Mouse (Mus musculus): ENCODE measurements around the gene 2210016L21Rik.

DNA sequence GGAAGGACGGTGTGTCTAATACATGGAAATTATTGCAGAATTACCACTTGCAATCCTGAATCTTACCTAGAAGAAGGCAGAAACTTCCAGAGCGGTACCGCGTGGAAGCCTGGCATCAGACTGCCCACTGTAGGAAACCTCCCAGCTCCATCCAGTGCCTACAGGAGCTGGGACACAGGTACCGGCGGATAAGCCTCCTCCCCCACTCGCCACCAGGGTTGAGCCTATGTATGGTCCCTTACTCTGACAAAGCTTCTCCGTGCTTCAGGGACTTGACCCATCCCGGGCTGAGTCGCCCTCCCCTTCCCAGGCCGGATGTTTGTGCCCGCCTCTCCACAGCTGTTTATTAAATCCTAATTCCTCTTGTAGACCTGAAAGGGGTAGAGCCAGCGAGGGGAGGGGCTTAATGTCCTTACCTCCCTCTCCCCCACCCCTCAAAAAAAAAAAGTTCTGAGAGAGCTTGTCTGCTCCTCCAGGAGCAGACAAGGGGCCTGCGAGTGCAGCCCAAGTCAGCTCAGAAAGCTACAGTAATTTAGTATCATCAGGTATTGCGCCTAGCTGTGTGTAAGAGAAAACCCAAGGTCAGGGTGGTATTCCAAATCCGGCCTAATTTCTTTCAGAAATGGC is 38.3 kb downstream of the 2210016L21Rik start:
- TF ChIP-seq CTCF (IDR thresholded peaks at IDR 0.05; ENCODE audit: borderline replicate concordance, extremely low read depth, insufficient read depth, insufficient read length) (no peak), POLR2A (IDR thresholded peaks at IDR 0.05; ENCODE audit: borderline replicate concordance, extremely low read depth, insufficient read depth, insufficient read length, poor library complexity, severe bottlenecking) (no peak)

Data from brain, embryonic 14.5 days (tissue).